Mouse (Mus musculus) G1E (cell line): ENCODE measurements around the gene Large2.

Experiments
- CTCF ChIP-seq: IDR thresholded peaks from 2 replicates; pipeline ENCODE4 v1.5.1; 2012; ENCODE audit warnings: low read depth, low read length, inconsistent platforms, mixed read lengths
- GATA1 ChIP-seq: IDR thresholded peaks from 2 replicates; pipeline ENCODE4 v1.6.1; 2012; ENCODE audit warnings: borderline replicate concordance, low read length, inconsistent platforms, mixed read lengths
- GATA2 ChIP-seq: IDR thresholded peaks from 2 replicates; pipeline ENCODE4 v1.6.1; 2012; ENCODE audit warnings: low read depth, low read length, inconsistent platforms, borderline replicate concordance
- POLR2AphosphoS5 ChIP-seq: IDR thresholded peaks from 2 replicates; pipeline ENCODE4 v1.6.1; 2012; ENCODE audit warnings: low read depth, low read length, inconsistent platforms; ENCODE audit not compliant: insufficient replicate concordance
- TAL1 ChIP-seq: conservative IDR thresholded peaks from 2 replicates; pipeline ENCODE4 v1.6.1; 2012; ENCODE audit warnings: low read depth, low read length, inconsistent platforms, mixed read lengths

DNA sequence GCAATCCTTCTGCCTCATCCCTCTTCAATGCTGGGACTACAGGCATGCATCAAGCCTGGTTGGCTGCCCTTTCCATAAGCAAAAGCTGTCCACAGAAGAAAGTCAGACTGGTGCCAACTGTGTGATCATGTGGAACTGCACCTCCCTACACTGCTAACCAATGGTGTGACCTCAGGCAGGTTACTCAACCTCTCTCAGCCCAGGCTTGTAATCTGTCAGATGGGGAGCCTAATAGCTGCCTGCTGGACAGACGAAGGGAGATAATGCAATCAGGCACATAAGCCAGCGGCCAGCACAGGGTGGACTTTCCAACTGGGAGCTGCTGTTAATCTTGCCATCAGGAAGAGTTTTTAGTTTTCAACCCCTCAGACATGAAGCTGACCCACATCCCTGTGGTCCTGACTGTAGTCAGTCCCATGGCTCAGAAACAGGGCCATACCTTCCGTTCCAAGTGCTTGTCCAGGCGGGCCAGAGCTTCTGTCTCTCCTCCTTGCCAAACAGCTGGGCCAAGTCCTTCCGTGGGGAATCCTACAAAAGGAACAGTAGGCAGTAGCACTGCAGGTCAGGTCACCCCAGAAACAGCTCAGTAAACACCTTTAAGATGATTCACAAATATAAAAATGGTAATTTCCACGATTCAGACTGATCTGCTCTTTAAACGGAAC lies 47.2 kb upstream of the Large2 start:
- TF ChIP-seq CTCF (no peak), GATA1 (no peak), POLR2AphosphoS5 (no peak), TAL1 (no peak), GATA2 (no peak)
